Mouse (Mus musculus) liver, adult 2 months (tissue): ENCODE results near the gene Sp7.
A peak's percentile ranks its signal among the peaks of the same experiment; 100 is the strongest.

Source experiments
- CTCF ChIP-seq: fragments of 200-500 bp; IDR thresholded peaks from 2 replicates; pipeline ENCODE4 v1.5.1; 2011; ENCODE audit warnings: low read depth, low read length, control low read depth
- POLR2A ChIP-seq: fragments of 200-500 bp; IDR thresholded peaks from 2 replicates; pipeline ENCODE4 v1.6.1; 2011; ENCODE audit warnings: low read length, control low read depth; ENCODE audit not compliant: insufficient read depth; ENCODE audit errors: extremely low read depth

GRCm38 (mm10) chr15:102381575-102381974 lies 14.6 kb upstream of the Sp7 start:
- TF ChIP-seq POLR2A (no peak), CTCF (peak; percentile 96)
